Mouse (Mus musculus): ENCODE results near the gene Bcdin3d. TPM values are rescaled to one million over a fixed set of nuclear protein-coding genes. Genes with fewer than 3 reads are reported as not detected.

The Bcdin3d gene
- 15.1 TPM in 2 replicates for polyA plus RNA-seq (2015; fragmentation: Nextera tagmentation; extraction: Ambion mirVana)

DNA sequence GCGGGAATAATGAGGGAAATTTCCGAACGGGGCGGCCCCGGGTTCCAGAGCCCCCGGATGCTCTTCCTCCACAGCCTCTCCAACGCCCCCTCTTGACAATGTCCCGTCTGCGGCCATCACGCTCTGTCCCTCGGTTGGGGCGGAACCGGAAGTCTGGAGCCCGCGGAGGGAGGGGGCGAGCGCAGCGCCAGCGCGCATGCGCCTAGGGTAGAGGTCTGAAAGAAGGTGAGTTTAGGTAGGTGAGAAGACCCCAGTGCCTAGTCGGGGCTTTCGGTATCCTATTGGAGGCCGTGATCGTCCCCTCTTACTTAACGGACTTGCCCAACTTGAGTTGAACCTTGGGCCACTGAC lies at the start of gene Bcdin3d:
Gene Bcdin3d (minus strand): TSS at position 155 of the 351 bp plus-strand sequence.

DNA sequence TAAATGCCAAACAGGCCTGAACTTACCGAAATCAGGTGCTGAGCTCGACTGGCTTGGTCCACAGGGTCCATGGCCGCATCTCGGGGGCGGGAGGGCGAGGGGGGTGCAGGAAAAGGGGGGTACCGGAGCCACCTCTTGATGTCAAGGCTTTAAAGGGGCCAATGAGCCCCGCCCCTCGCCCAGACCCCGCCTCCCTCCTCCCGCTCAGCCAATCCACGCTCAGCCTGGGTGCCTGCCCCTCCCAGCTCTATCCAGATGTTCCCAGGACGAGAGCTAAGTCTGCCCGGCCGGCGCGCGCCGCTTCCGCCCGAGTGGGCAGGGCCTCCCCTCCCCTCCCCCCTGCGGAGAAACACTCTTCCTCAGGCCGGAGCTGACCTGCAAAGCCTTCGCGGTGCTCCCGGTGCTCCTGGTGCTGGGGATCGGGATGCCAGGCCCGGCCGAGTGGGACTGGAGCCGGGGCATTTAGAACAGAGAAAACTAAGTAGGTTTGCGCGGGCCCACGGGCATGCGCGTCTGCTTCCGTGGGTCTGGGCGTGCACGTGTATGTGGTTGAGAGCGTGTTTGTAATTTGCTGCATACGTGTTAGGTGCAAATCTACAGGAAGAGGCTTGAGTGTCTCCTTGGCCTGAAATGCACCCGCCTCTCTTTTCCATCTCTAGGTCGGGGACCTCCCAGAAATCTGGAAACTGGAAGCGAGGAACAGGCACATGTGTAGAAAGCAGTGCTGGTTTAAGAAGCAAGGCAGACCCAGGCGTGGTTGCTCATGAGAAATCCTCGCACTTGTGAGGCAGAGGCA lies 16.7 kb downstream of the Bcdin3d start, which contains the start of gene Nckap5l:
Gene Nckap5l (minus strand): TSS at position 143 of the 796 bp plus-strand sequence.

Other genes starting within 250 kb of the Bcdin3d start
- 0.46 and 0.66 TPM in 2 replicates for gene Kcnh3, start 249.9 kb downstream of the Bcdin3d start, polyA plus RNA-seq (2015; fragmentation: Nextera tagmentation; extraction: Ambion mirVana)
- gene Mcrs1, start 222.8 kb downstream of the Bcdin3d start, polyA plus RNA-seq (2015; fragmentation: Nextera tagmentation; extraction: Ambion mirVana), result 153 and 168 TPM in 2 replicates
- gene Prpf40b, start 179.6 kb downstream of the Bcdin3d start, polyA plus RNA-seq (2015; fragmentation: Nextera tagmentation; extraction: Ambion mirVana), result 97.0 and 99.2 TPM in 2 replicates
- 1.4 and 1.5 TPM in 2 replicates for gene Fam186b, start 178.8 kb downstream of the Bcdin3d start, polyA plus RNA-seq (2015; fragmentation: Nextera tagmentation; extraction: Ambion mirVana)
- 7.1 and 7.3 TPM in 2 replicates for gene Fmnl3, start 104.2 kb downstream of the Bcdin3d start, polyA plus RNA-seq (2015; fragmentation: Nextera tagmentation; extraction: Ambion mirVana)
- gene Tmbim6, start 81.8 kb downstream of the Bcdin3d start, polyA plus RNA-seq (2015; fragmentation: Nextera tagmentation; extraction: Ambion mirVana), result 378 and 390 TPM in 2 replicates
- gene Nckap5l, start 17.0 kb downstream of the Bcdin3d start, polyA plus RNA-seq (2015; fragmentation: Nextera tagmentation; extraction: Ambion mirVana), result 11.6 and 12.3 TPM in 2 replicates
- 68.2 and 77.4 TPM in 2 replicates for gene Faim2, start 53.4 kb upstream of the Bcdin3d start, polyA plus RNA-seq (2015; fragmentation: Nextera tagmentation; extraction: Ambion mirVana)
- not detected in 2 replicates for gene Aqp2, start 104.3 kb upstream of the Bcdin3d start, polyA plus RNA-seq (2015; fragmentation: Nextera tagmentation; extraction: Ambion mirVana)
- gene Aqp5, start 116.1 kb upstream of the Bcdin3d start, polyA plus RNA-seq (2015; fragmentation: Nextera tagmentation; extraction: Ambion mirVana), result 1.2 and 1.6 TPM in 2 replicates
- 0.40 and 0.45 TPM in 2 replicates for gene Aqp6, start 126.7 kb upstream of the Bcdin3d start, polyA plus RNA-seq (2015; fragmentation: Nextera tagmentation; extraction: Ambion mirVana)
- gene Racgap1, start 176.9 kb upstream of the Bcdin3d start, polyA plus RNA-seq (2015; fragmentation: Nextera tagmentation; extraction: Ambion mirVana), result 32.7 and 34.8 TPM in 2 replicates
- 53.5 and 64.6 TPM in 2 replicates for gene Asic1, start 195.6 kb upstream of the Bcdin3d start, polyA plus RNA-seq (2015; fragmentation: Nextera tagmentation; extraction: Ambion mirVana)
- 70.2 and 74.3 TPM in 2 replicates for gene Smarcd1, start 227.4 kb upstream of the Bcdin3d start, polyA plus RNA-seq (2015; fragmentation: Nextera tagmentation; extraction: Ambion mirVana)
- gene Gm17349, start 230.8 kb upstream of the Bcdin3d start, polyA plus RNA-seq (2015; fragmentation: Nextera tagmentation; extraction: Ambion mirVana), result not detected in 2 replicates
- gene Gpd1, start 242.8 kb upstream of the Bcdin3d start, polyA plus RNA-seq (2015; fragmentation: Nextera tagmentation; extraction: Ambion mirVana), result 6.2 and 6.8 TPM in 2 replicates

Data from neural tube, postnatal 0 days (tissue).